Mouse (Mus musculus) midbrain, embryonic 10.5 days (tissue): ENCODE data around the gene Ccr1l1. TPM values are rescaled to one million over a fixed set of nuclear protein-coding genes. Genes with fewer than 3 reads are reported as not detected.

Experiments used
- DNase-seq: peaks from one replicate; pipeline ENCODE4 v3.0.0-alpha.2; 2017; ENCODE audit warnings: low spot score
- H3K27ac ChIP-seq: fragments of 300-500 bp; sonication (generic); replicated peaks from 2 replicates; pipeline ENCODE4 v1.5.1; 2016; ENCODE audit warnings: mild to moderate bottlenecking
- H3K27me3 ChIP-seq: fragments of 300-500 bp; sonication (generic); 2 replicates; pipeline ENCODE4 v1.6.1; 2016; ENCODE audit warnings: low read depth, mild to moderate bottlenecking; ENCODE audit not compliant: poor library complexity, severe bottlenecking
- H3K36me3 ChIP-seq: fragments of 300-500 bp; sonication (generic); 2 replicates; pipeline ENCODE4 v1.6.1; 2016; ENCODE audit warnings: mild to moderate bottlenecking, moderate library complexity
- H3K4me1 ChIP-seq: fragments of 300-500 bp; sonication (generic); 2 replicates; pipeline ENCODE4 v1.6.1; 2016
- H3K4me3 ChIP-seq: fragments of 300-500 bp; sonication (generic); 2 replicates; pipeline ENCODE4 v1.5.1; 2016; ENCODE audit warnings: mild to moderate bottlenecking, moderate library complexity
- H3K9me3 ChIP-seq: fragments of 300-500 bp; sonication (generic); replicated peaks from 2 replicates; pipeline ENCODE4 v1.6.1; 2016; ENCODE audit warnings: mild to moderate bottlenecking
- whole genome bisulfite sequencing: fragments of 180-500 bp; shearing (Covaris S2); methylation state at CpG from one replicate; pipeline ENCODE4 v1.1.7; 2016; 5-methylcytosine and 5-hydroxymethylcytosine counted together
- polyA plus RNA-seq: library from polyadenylated mRNA; unstranded; fragments of >200 nt; fragmentation: Nextera tagmentation; extraction: Ambion mirVana; gene quantifications from 2 replicates; pipeline ENCODE4 v1.2.1, GENCODE M21; 2016

Ccr1l1 gene
- polyA plus RNA-seq, 1 experiment from 2014 or later, result not detected

DNA sequence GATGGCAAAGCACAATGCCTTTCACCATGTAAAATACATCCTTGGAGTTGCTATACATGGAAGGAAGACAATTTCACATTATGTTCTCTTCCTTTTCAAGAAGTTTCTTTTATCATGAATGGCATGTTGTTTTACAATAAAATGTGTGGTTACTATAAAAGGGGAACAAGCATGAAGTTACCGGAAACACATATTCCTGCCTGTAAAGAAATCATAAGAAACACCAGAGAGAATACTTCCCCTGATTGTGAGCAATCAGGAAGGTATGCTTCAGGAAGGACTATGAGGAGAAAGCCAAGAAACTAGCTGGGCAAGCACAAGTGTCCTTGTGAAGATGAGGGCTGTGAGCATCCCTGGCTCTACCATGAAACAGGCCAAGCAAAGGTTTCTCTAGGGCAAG is 27.0 kb downstream of the Ccr1l1 start:
- no peaks in the 10 kb centered on the region for H3K4me1 ChIP-seq
- no peak for DNase-seq
- no peaks in the 10 kb centered on the region for H3K27me3 ChIP-seq
- no peak overlapping the region for H3K4me3 ChIP-seq
- no peaks in the 10 kb centered on the region for H3K9me3 ChIP-seq
- H3K36me3 ChIP-seq, result no peaks in the 10 kb centered on the region
- no peak overlapping the region for H3K27ac ChIP-seq
- WGBS, result 93% methylated on average over 1 of the region's 1 CpGs

- H3K4me3 ChIP-seq, result no peak overlapping the region
- WGBS, result 81% methylated on average over 2 of the region's 2 CpGs
Measured at GRCm38 (mm10) chr9:123949432-123949831, 28.8 kb downstream of the Ccr1l1 start.

GRCm38 (mm10) chr9:123947815-123948214 is 30.4 kb downstream of the Ccr1l1 start:
- no peaks in the 10 kb centered on the region for H3K36me3 ChIP-seq
- H3K4me3 ChIP-seq, result no peak overlapping the region
- no peak overlapping the region for H3K27ac ChIP-seq
- 78% methylated on average over 1 of the region's 1 CpGs for WGBS
- H3K27me3 ChIP-seq, result no peaks in the 10 kb centered on the region
- DNase-seq, result no peak
- H3K4me1 ChIP-seq, result no peaks in the 10 kb centered on the region
- no peaks in the 10 kb centered on the region for H3K9me3 ChIP-seq

More at GRCm38 (mm10) chr9:123949432-123949831, 28.8 kb downstream of the Ccr1l1 start:
- H3K36me3 ChIP-seq, result no peaks in the 10 kb centered on the region
- H3K27ac ChIP-seq, result no peak overlapping the region
- H3K27me3 ChIP-seq, result no peaks in the 10 kb centered on the region
- DNase-seq, result no peak
- H3K4me1 ChIP-seq, result no peaks in the 10 kb centered on the region
- H3K9me3 ChIP-seq, result no peaks in the 10 kb centered on the region

- Histone ChIP-seq H3K36me3 (no peaks in the 10 kb centered on the region), H3K9me3 (no peaks in the 10 kb centered on the region), H3K4me3 (no peak overlapping the region), H3K27me3 (no peaks in the 10 kb centered on the region), H3K4me1 (no peaks in the 10 kb centered on the region), H3K27ac (no peak overlapping the region)
- 91% methylated on average over 3 of the region's 3 CpGs for WGBS
- DNase-seq, result no peak
Measured at GRCm38 (mm10) chr9:123942025-123942424, 36.2 kb downstream of the Ccr1l1 start.

- no peak for DNase-seq
- no peaks in the 10 kb centered on the region for H3K36me3 ChIP-seq
- no peaks in the 10 kb centered on the region for H3K9me3 ChIP-seq
- WGBS, result 90% methylated on average over 2 of the region's 2 CpGs
- H3K4me1 ChIP-seq, result no peaks in the 10 kb centered on the region
- H3K27ac ChIP-seq, result no peak overlapping the region
- H3K27me3 ChIP-seq, result no peaks in the 10 kb centered on the region
- no peak overlapping the region for H3K4me3 ChIP-seq
Measured at GRCm38 (mm10) chr9:123941316-123941715, 36.9 kb downstream of the Ccr1l1 start.

DNA sequence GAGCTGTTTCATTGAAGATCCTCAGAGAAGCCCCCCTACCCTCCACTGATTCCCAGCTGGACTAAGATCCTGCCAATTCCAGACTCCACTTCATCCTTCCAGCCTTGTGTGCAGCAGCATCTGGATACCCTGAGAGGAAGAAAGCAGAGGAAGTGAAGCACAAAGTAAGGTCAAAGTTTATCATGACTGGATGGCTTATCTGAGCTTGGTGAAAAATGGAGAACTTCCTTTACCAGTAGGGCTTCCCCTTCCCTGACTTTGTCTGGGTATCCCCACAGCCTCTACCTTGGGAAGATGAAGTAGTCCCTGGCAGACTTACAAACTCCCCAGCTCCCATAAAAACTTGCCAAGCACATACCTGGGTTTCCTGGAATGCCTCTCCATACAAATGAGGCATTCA is 37.6 kb downstream of the Ccr1l1 start:
- H3K9me3 ChIP-seq, result no peaks in the 10 kb centered on the region

DNA sequence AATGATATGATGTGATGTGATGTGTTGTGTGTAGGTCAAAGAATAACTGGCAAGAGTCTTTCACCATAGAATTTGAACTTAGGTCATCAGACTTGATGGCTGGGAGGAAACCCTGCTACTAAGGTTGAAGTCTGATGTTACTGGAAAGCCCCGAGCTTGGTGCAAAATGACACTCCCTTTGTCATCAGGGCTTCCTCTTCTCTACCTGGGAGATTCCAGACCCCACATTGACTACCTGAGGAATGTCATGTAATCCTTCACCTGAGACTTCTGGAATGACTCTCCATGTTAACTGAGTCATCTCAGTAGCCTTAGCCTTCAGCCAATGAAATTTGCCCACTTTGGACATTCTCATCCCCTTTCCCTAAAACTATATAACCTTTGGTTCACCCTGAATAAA is 38.0 kb downstream of the Ccr1l1 start:
- Histone ChIP-seq H3K36me3 (no peaks in the 10 kb centered on the region), H3K4me3 (no peak overlapping the region), H3K4me1 (no peaks in the 10 kb centered on the region), H3K9me3 (no peaks in the 10 kb centered on the region), H3K27ac (no peak overlapping the region), H3K27me3 (no peaks in the 10 kb centered on the region)
- DNase-seq, result no peak
- WGBS, result 67% methylated on average over 1 of the region's 1 CpGs

More for the DNA sequence above, 37.6 kb downstream of the Ccr1l1 start:
- Histone ChIP-seq H3K27me3 (no peaks in the 10 kb centered on the region), H3K27ac (no peak overlapping the region), H3K4me3 (no peak overlapping the region), H3K36me3 (no peaks in the 10 kb centered on the region), H3K4me1 (no peaks in the 10 kb centered on the region)
- no peak for DNase-seq

- DNase-seq, result no peak
Measured at GRCm38 (mm10) chr9:123937989-123938388, 40.2 kb downstream of the Ccr1l1 start.

DNA sequence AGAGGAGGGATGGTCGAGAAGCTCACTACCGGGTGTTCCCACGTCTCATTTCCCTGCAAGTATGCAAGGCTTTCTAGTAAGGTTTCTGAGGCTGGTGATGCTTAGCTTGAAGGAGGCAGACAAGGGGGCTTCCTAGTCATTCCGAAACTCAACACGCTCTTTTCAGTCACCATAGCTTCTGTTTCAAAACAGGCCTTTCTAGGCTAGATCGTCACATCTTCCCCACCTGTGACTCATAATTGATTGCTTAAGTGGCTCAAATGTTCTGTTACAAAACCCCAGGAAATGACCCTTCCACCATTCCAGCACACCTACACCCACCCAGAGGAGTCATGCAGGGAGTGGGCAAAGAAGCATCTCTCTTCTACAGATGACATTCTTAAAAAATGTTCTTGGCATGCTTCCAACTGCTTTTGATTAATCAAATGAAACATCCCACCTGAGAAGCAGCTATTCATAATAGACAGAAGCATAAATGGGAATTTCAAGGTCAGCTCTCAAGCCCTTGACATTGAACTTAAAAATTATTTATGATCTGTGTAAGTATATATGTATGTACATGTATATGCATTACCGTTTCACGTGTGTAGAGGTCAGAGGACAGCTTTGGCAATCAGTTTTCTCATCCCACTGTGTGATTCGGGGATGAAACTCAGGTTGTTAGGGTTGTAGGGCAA is 41.5 kb downstream of the Ccr1l1 start:
- Histone ChIP-seq H3K4me3 (no peak overlapping the region), H3K27ac (no peak overlapping the region), H3K36me3 (no peaks in the 10 kb centered on the region), H3K4me1 (no peaks in the 10 kb centered on the region), H3K27me3 (no peaks in the 10 kb centered on the region), H3K9me3 (no peaks in the 10 kb centered on the region)
- WGBS, result 90% methylated on average over 9 of the region's 9 CpGs
- no peak for DNase-seq

More at GRCm38 (mm10) chr9:123937989-123938388, 40.2 kb downstream of the Ccr1l1 start:
- 96% methylated on average over 2 of the region's 2 CpGs for WGBS
- Histone ChIP-seq H3K9me3 (no peaks in the 10 kb centered on the region), H3K4me1 (no peaks in the 10 kb centered on the region), H3K27ac (no peak overlapping the region), H3K4me3 (no peak overlapping the region), H3K36me3 (no peaks in the 10 kb centered on the region), H3K27me3 (no peaks in the 10 kb centered on the region)

DNA sequence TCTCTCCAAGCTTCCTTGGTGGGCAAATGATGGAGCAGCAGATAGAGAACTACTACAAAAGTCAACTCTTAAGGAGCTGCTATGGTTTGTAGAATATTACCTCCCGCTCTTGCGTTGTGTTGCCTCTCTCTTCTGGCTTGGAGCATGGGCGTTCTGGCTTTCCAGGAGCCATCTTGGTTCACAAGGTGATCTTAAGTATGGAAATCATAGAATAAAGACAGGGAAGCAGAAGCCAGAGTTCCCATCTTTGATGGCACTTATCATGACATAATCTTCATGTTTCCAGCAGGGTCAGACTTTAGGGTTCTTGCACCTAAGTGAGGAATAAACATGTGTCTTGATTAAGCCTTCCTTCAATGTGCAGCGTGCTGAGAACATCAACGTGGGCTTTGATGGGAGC is 42.4 kb downstream of the Ccr1l1 start:
- no peak overlapping the region for H3K4me3 ChIP-seq
- no peaks in the 10 kb centered on the region for H3K36me3 ChIP-seq
- no peaks in the 10 kb centered on the region for H3K4me1 ChIP-seq
- DNase-seq, result no peak
- no peaks in the 10 kb centered on the region for H3K27me3 ChIP-seq
- WGBS, result 86% methylated on average over 5 of the region's 5 CpGs
- H3K27ac ChIP-seq, result no peak overlapping the region
- no peaks in the 10 kb centered on the region for H3K9me3 ChIP-seq

GRCm38 (mm10) chr9:123935346-123935745 is 42.9 kb downstream of the Ccr1l1 start:
- DNase-seq, result no peak

DNA sequence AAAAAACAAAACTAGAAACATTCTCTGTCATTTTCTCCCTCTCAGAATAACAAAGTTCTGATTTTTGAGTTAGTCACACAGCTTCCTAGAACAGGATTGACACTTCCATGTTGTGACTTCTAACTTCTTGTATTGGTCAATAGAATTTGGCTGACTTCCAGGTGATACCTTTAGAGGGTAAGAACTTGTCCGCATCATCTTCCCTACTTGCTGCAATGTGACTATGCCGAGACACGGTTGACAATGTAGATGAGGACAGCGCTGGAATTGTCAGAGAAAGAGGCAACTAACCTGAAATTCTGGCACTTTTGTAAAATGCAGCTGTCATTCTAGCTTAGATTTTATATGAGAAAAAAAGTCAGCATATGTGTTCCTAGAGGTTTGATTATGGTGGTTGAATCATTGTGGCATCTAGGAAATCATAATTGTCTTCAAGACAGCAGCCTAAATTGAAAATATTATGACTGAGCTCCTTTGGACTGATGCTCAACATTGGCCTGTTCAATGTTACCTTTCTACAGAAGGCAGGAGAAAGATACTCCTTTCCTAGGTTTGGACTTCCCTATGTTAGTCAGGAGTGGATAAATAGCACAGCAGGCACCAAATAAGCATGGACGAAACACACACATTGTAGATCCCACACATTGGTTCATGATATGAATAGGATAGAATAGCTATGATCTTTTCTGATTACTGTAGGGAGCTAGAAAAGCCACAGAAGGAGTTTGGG is 44.3 kb downstream of the Ccr1l1 start:
- WGBS, result 90% methylated on average over 5 of the region's 5 CpGs
- no peak for DNase-seq
- H3K9me3 ChIP-seq, result no peaks in the 10 kb centered on the region

More at GRCm38 (mm10) chr9:123935346-123935745, 42.9 kb downstream of the Ccr1l1 start:
- WGBS, result 93% methylated on average over 6 of the region's 6 CpGs
- H3K9me3 ChIP-seq, result no peaks in the 10 kb centered on the region
- no peak overlapping the region for H3K4me3 ChIP-seq
- H3K36me3 ChIP-seq, result no peaks in the 10 kb centered on the region
- H3K4me1 ChIP-seq, result no peaks in the 10 kb centered on the region
- H3K27ac ChIP-seq, result no peak overlapping the region
- H3K27me3 ChIP-seq, result no peaks in the 10 kb centered on the region

GRCm38 (mm10) chr9:123932911-123933675 is 45.1 kb downstream of the Ccr1l1 start:
- Histone ChIP-seq H3K27me3 (no peaks in the 10 kb centered on the region), H3K36me3 (no peaks in the 10 kb centered on the region), H3K27ac (no peak overlapping the region), H3K4me3 (no peak overlapping the region), H3K4me1 (no peaks in the 10 kb centered on the region), H3K9me3 (no peaks in the 10 kb centered on the region)
- no peak for DNase-seq
- WGBS, result 94% methylated on average over 19 of the region's 19 CpGs

More for the DNA sequence above, 44.3 kb downstream of the Ccr1l1 start:
- Histone ChIP-seq H3K4me1 (no peaks in the 10 kb centered on the region), H3K27me3 (no peaks in the 10 kb centered on the region), H3K36me3 (no peaks in the 10 kb centered on the region), H3K27ac (no peak overlapping the region), H3K4me3 (no peak overlapping the region)
